Mouse (Mus musculus) thymus, adult 2 months (tissue): ENCODE results near the gene Taar7d. TPM values are rescaled to one million over a fixed set of nuclear protein-coding genes. Genes with fewer than 3 reads are reported as not detected.

ENCODE experiments used
- DNase-seq: peaks from one replicate; pipeline ENCODE4 v3.0.0; 2021
- H3K27ac ChIP-seq: fragments of 200-500 bp; 2 replicates; pipeline ENCODE4 v1.5.1; 2012; ENCODE audit warnings: low read length, control low read depth; ENCODE audit not compliant: control insufficient read depth, insufficient read depth
- H3K27me3 ChIP-seq: fragments of 200-500 bp; 2 replicates; pipeline ENCODE4 v1.6.1; 2012; ENCODE audit warnings: mild to moderate bottlenecking, low read length, moderate library complexity, mixed read lengths; ENCODE audit not compliant: control insufficient read depth, insufficient read depth
- H3K36me3 ChIP-seq: fragments of 200-500 bp; 2 replicates; pipeline ENCODE4 v1.6.1; 2012; ENCODE audit warnings: mild to moderate bottlenecking, low read length, moderate library complexity; ENCODE audit not compliant: control insufficient read depth, insufficient read depth
- H3K4me1 ChIP-seq: fragments of 200-500 bp; replicated peaks from 2 replicates; pipeline ENCODE4 v1.6.1; 2012; ENCODE audit warnings: low read length; ENCODE audit not compliant: control insufficient read depth, insufficient read depth
- H3K4me3 ChIP-seq: fragments of 200-500 bp; 2 replicates; pipeline ENCODE4 v1.5.1; 2012; ENCODE audit warnings: mild to moderate bottlenecking, low read length, control low read depth, moderate library complexity; ENCODE audit not compliant: control insufficient read depth, insufficient read depth
- CTCF ChIP-seq: fragments of 200-500 bp; IDR thresholded peaks from 2 replicates; pipeline ENCODE4 v1.5.1; 2012; ENCODE audit warnings: mild to moderate bottlenecking, control low read depth, low read length, moderate library complexity, borderline replicate concordance; ENCODE audit not compliant: control insufficient read depth, poor library complexity, insufficient read depth; ENCODE audit errors: extremely low read depth
- POLR2A ChIP-seq: fragments of 200-500 bp; IDR thresholded peaks from 2 replicates; pipeline ENCODE4 v1.6.1; 2012; ENCODE audit warnings: mild to moderate bottlenecking, low read length, control low read depth, moderate library complexity; ENCODE audit not compliant: control insufficient read depth, poor library complexity, insufficient read depth; ENCODE audit errors: extremely low read depth
- WGBS: fragments of 180-500 bp; shearing (Covaris S2); methylation state at CpG from one replicate; pipeline ENCODE4 v1.1.7; 2018; 5-methylcytosine and 5-hydroxymethylcytosine counted together
- polyA plus RNA-seq: library from polyadenylated mRNA; depleted of rRNA; stranded (reverse); fragments of >200 nt; gene quantifications from 2 replicates; pipeline ENCODE4 v1.2.3, GENCODE M21; 2012

Gene Taar7d
- polyA plus RNA-seq, 1 experiment = not detected

DNA sequence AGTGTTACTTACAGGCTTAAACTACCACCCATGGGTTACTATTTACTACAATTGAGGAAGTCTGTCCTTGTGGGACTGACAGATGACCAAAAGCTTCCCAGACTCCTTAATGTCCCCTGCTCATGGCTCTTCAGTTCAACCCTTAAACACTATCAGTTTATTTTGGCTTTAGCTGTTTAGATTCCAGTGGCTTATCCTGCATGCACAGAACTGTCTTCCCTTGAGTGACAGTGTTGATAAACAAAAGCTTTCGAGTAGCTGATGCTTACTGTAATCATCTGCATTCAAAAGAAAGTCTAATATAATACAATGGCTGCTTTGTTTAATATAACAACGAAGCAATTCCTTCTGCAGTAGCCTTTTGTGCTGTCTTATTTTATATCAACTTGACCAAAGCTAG, 20.0 kb upstream of the Taar7d start:
- H3K27me3 ChIP-seq = no peaks in the 10 kb centered on the region
- no peak overlapping the region for H3K27ac ChIP-seq
- no peak for TF ChIP-seq CTCF
- TF ChIP-seq POLR2A = no peak

DNA sequence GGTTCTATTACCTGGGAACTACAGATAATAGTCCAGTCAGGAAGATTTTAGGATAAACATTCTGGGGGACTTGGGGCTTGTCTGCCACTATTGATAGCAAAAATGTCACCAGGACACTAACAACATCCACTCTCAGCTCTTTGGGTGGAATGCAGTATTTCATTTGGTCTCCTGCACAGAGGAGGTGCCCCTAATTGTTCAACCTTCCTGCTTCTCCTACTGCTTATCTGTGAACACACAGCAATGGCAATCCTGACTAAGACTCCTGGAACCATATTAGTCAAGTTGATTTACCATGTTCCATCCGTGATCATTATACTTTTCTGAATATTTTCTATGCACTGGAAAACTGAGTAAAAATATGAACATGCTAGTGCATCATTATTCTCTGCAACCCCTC, 18.9 kb upstream of the Taar7d start:
- no peaks in the 10 kb centered on the region for H3K36me3 ChIP-seq
- 96% methylated on average over 1 of the region's 1 CpGs for WGBS

More for the DNA sequence above, 20.0 kb upstream of the Taar7d start:
- H3K4me1 ChIP-seq = no peaks in the 10 kb centered on the region
- WGBS = 78% methylated on average over 2 of the region's 2 CpGs
- no peak overlapping the region for H3K4me3 ChIP-seq
- no peaks in the 10 kb centered on the region for H3K36me3 ChIP-seq
- no peak for DNase-seq

DNA sequence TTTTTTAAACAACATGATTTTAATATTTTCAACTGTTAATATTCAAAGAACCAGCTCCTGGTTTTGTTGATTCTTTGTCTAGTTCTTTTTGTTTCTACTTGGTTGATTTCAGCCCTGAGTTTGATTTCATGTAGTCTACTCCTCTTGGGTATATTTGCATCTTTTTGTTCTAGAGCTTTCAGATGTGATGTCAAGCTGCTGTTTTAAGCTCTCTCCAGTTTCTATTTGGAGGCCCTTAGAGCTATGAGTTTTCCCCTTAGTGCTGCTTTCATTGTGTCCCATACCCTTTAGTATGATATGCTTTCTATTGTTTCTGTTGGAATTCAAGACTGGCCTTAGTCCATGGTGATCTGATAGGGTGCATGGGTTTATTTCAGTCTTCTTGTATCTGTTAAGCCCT, 4.3 kb downstream of the Taar7d start:
- no peak for TF ChIP-seq POLR2A
- TF ChIP-seq CTCF = no peak
- Histone ChIP-seq H3K27ac (no peak overlapping the region), H3K36me3 (no peaks in the 10 kb centered on the region), H3K4me3 (no peak overlapping the region), H3K27me3 (no peaks in the 10 kb centered on the region), H3K4me1 (no peaks in the 10 kb centered on the region)
- DNase-seq = no peak

More for the DNA sequence above, 18.9 kb upstream of the Taar7d start:
- Histone ChIP-seq H3K27ac (no peak overlapping the region), H3K4me3 (no peak overlapping the region), H3K4me1 (no peaks in the 10 kb centered on the region), H3K27me3 (no peaks in the 10 kb centered on the region)
- no peak for DNase-seq
- TF ChIP-seq CTCF (no peak), POLR2A (no peak)

DNA sequence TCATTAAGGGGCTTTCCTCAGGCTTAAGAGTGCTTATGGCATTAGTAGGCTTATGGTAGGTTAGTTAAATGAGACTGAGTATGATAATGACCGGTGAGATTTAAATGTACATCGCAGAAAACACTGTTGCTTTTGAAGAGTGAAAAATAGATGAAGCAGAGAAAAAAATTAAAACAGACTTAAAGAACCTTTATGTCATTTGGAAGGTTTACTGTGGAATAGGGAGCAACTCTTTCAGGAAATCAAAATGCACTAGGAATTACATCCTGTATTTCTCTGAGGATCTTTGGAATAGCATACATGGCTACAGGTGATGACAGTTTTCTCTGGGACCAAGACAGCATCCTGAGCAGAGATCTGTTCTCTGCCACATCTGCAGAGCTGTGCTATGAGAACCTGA, 10.3 kb downstream of the Taar7d start, which contains the start of gene Taar7e:
Taar7e (plus strand) TSS at position 301 of the 400 bp plus-strand sequence.
- H3K27me3 ChIP-seq = no peaks in the 10 kb centered on the region
- DNase-seq = no peak
- TF ChIP-seq CTCF (no peak), POLR2A (no peak)
- H3K4me3 ChIP-seq = no peak within 1 kb of the TSS
- WGBS = 95% methylated on average over 2 of the region's 2 CpGs
- no peaks in the 10 kb centered on the region for H3K36me3 ChIP-seq
- H3K27ac ChIP-seq = no peak within 1 kb of the TSS
- H3K4me1 ChIP-seq = no peaks in the 10 kb centered on the region

DNA sequence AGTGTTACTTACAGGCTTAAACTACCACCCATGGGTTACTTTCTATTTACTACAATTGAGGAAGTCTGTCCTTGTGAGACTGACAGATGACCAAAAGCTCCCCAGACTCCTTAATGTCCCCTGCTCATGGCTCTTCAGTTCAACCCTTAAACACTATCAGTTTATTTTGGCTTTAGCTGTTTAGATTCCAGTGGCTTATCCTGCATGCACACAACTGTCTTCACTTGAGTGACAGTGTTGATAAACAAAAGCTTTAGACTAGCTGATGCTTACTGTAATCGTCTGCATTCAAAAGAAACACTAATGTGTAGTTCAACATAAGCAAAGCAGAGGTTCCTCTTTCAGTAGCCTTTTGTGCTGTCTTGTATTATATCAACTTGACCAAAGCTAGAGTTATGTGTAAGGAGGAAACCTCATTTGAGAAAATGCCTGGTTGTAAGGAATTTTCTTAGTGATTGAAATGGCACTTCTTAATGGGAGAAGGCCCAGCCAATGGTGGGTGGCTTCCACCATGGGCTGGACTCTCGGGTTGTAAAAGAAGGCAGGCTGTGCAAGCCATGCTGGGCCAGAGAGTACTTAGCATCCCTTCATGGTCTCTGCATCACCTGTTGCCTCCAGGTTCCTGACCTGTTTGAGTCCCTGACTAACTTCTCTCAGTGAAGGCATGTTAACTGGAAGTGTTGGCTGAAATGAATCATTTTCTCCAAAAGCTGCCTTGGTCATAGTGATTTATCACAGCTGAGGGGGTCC, 13.3 kb downstream of the Taar7d start:
- TF ChIP-seq CTCF = no peak
- TF ChIP-seq POLR2A = no peak
- H3K4me1 ChIP-seq = no peaks in the 10 kb centered on the region
- H3K36me3 ChIP-seq = no peaks in the 10 kb centered on the region
- DNase-seq = no peak
- 77% methylated on average over 2 of the region's 2 CpGs for WGBS
- H3K4me3 ChIP-seq = no peak overlapping the region
- no peak overlapping the region for H3K27ac ChIP-seq
- H3K27me3 ChIP-seq = no peaks in the 10 kb centered on the region

DNA sequence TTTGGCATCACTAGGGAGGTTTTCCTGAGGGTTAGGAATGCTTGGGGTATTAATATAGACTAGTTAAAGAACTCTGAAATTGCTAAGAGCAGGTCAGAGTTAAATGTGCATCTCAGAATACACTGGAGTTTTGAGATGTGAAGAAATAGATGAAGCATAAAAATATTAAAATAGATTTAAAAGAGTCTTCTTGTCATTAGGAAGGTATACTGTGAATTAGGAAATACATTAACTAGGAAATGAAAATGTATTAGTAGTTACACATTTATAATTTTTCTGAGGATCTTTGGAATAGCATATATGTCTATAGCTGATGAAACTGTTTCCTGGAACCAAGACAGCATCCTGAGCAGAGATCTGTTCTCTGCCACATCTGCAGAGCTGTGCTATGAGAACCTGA, 22.2 kb downstream of the Taar7d start, which contains the start of gene Taar7f:
Taar7f (plus strand) TSS at position 301 of the 400 bp plus-strand sequence.
- H3K4me1 ChIP-seq = no peaks in the 10 kb centered on the region
- DNase-seq = no peak
- H3K27me3 ChIP-seq = no peaks in the 10 kb centered on the region
- H3K27ac ChIP-seq = no peak within 1 kb of the TSS
- no peaks in the 10 kb centered on the region for H3K36me3 ChIP-seq
- H3K4me3 ChIP-seq = no peak within 1 kb of the TSS
- TF ChIP-seq POLR2A (no peak), CTCF (no peak)

DNA sequence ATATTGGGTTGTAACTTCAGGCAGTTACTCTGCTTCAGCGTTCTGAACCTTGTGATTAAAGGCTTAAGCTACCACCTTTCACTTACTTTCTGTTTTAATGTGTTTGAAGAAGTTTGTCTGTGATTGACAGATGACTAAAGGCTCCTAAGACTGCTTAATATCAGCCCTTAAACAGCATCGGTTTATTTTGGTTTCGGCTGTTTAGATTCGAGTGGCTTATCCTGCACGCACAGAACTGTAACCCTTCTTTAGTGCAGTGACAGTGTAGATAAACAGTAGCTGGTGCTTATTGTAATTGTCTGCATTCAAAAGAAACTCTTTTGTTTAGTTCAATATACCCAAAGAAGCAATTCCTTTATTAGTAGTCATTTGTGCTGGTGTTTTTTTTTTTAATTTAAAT, 25.0 kb downstream of the Taar7d start:
- WGBS = 87% methylated on average over 5 of the region's 5 CpGs
- no peaks in the 10 kb centered on the region for H3K27me3 ChIP-seq
- no peak for DNase-seq
- H3K27ac ChIP-seq = no peak overlapping the region
- TF ChIP-seq POLR2A = no peak
- no peak for TF ChIP-seq CTCF
- H3K4me1 ChIP-seq = no peaks in the 10 kb centered on the region
- no peak overlapping the region for H3K4me3 ChIP-seq
- no peaks in the 10 kb centered on the region for H3K36me3 ChIP-seq
